Mouse (Mus musculus) thymus, postnatal 10 days (tissue): Measurements from ENCODE around the gene Gm14226.
"Not testable (repeated sequence)": the region's sequence is repeated elsewhere in the genome, so short reads cannot be mapped to it uniquely, and the experiment has no call there.

Source experiments
- DNase-seq, 2 experiments: peaks; one replicate each; pipeline ENCODE4 v3.0.0; 2021; ENCODE audit warnings: low spot score in 2 of 2

The Gm14226 gene

GRCm38 (mm10) chr2:155047452-155048178 is 29.5 kb downstream of the Gm14226 start:
- peak; percentile 28 to 30 for DNase-seq

GRCm38 (mm10) chr2:155050108-155050503 is 32.0 kb downstream of the Gm14226 start:
- no peak for DNase-seq

DNA sequence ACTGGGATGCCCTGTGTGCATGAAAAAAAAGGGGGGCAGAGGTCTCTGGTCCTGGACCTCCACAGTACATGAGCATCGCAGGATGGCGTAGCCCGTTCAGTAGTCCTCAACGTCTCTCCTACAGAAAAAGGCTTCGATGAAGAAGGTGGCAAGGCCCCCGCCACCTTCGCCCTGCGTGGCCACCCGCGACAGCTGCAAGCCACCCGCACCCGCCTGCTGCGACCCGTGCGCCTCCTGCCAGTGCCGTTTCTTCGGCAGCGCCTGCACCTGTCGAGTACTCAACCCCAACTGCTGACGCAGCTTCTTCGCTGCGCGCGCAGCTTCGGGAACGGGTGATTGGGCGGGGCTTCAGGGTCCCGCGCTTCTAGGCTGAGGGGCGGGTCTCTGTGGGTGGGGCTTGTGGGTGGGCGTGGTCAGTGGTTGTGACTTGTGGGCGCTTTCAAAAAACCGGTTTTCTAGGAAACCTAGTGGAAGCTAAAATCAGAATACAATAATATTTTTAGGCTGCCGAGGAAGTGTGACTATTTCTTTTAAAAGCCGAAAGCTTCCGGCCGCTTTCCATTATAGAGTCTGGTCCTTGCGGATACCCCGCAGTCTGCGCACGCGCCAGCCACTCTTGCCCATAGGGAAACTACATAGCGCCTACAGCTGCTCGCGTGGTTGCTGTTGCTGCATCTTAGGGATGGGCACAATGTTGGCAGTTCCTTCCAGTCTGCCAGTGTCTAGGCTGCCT is 32.6 kb downstream of the Gm14226 start:
- peak; percentile 98 to 99 for DNase-seq

DNA sequence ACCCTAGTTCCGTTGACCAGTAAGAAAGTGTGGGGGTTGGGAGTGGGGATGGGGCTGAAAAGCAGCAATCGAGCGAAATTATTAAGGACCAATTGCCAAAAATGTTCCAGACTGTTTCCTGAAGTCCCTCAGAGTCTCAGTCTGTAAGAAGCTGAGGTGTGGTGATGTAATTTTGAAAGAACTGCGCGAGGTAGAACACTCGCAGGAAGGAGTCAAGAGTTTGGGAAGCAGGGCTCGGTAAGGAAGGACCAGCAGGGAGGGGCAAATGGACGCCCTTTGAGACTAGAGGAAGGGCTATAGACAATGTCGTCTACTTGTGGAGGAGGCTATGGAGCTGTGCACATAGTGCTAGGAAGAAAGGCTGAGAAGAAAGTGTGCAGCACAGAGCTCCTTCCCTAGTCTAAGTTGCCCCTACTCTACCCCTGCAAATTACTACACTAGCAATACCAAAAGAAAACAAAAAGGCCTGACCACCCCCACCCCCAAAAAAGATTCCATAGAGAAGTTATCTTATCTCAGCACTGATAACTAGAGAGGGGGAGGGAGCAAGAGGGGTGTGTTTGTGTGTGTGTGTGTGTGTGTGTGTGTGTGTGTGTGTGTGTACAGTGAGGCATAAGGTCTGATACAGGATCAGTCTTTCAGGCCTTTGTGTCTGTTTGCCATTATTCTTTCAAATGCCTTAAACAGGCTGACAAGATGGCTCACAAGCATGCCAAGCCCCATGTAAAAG is 33.7 kb downstream of the Gm14226 start:
- no peak for DNase-seq

- DNase-seq: no peak
Measured at GRCm38 (mm10) chr2:155052681-155053080, 34.6 kb downstream of the Gm14226 start.

DNA sequence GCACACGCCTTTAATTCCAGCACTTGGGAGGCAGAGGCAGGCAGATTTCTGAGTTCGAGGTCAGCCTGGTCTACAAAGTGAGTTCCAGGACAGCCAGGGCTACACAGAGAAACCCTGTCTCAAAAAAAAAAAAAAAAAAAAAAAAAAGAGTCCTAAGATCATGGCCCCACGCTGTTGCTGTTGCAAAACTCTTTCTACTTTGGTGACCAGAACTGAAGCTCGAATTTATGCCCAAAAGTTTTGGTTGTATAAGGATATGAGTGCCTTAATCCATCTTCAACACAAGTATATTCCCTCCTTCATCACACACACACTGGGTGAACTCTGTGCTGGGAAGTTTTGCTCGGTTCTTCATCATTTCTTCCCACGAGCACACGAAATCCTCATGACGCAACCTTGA is 35.4 kb downstream of the Gm14226 start:
- DNase-seq: not testable (repeated sequence)

DNA sequence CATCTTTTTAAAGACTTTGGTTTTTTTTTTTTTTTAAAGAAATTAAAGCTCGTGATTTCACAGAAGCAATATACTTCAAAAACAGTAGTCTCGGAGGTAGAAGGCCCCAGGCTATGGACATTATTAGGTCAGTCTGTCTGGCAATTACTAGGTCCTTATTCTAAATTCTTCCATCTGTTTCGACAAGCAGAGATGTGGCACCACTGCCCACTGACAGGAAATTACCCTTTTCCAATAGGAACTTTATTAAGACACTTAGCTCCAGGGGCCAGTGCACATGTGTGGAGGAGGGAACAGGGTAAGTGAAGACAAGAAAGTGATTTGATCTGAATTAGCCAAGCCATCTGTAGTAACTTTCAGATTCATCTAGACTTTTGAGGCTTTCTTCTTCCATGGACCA is 36.6 kb downstream of the Gm14226 start:
- DNase-seq: no peak

DNA sequence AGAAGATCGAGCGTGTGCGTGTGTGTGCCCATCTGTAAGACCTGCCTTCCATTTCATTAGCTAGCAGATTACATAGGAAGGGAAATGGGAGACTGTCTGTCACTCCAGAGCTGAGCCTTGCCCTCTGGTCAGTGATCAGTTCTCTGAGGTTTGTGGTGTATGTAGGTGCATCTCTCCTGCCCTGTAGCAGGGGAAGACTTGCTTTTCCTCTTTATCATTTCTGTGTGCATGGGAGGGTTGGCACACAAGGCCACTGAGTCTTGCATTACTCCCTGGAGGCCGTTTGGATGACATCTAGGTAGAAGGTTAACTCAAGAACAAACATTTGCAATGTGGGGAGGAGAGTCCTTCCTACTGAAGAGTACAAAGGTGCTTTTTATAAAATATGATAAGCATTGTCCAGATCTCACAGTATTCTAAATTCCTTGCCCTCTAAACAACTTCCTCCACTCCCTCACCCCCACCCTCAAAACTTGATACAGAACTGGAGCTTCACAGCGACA is 38.1 kb downstream of the Gm14226 start:
- no peak for DNase-seq

DNA sequence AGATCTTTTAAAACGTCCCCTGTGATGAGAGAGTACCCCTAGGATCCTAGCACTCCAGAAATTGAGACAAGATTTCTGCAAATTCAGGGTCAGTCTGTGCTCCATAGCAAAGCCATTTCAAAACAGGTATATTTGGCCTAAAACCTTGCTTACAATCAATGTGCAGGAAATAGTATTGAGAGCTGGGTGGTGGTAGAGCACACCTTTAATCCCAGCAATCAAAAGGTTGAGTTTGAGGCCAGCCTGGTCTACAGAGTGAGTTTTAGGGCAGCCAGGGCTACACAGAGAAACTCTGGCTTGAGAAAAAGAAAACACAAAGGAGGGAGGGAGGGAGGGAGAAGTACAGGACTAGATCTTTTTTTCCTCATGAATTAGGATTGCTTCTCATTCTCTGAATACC is 39.3 kb downstream of the Gm14226 start:
- DNase-seq: no peak

- DNase-seq: no peak
Measured at GRCm38 (mm10) chr2:155071027-155071426, 53.0 kb downstream of the Gm14226 start.

DNA sequence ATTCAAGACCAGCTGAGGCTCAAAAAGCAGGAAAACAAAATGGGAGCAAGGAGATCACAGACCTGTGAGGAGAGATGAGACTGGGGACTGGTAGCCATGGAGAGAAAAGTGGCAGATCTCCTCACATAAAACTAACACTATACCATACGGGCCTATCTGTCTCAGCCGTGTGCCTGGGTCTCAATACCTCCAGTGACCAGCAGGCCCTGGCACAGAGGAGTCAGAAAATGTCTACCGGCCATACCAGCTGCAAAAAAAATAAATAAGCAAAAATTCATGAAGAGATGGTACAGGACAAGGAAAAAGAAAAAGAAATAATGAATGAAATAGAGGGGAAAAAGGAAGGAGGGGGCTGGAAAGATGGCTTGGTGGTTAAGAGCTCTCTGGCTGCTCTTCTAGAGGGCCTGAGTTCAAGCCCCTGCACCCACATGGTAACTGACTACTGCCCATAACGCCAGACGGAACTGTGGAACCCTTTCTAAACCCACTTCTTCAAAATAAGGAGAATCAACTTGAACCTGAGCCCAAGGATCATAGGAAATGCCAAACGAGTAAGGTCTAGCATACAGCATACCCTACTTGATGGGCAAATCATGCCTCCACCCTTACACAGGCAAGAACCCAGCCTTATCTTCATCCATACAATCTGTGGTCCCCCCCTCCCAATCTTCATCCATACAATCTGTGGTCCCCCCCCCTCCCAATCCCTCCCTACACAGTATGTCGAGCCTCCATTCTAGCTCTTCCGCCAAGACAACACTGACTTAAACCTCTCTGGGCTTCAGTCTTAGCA is 54.5 kb downstream of the Gm14226 start:
- no peak for DNase-seq

DNA sequence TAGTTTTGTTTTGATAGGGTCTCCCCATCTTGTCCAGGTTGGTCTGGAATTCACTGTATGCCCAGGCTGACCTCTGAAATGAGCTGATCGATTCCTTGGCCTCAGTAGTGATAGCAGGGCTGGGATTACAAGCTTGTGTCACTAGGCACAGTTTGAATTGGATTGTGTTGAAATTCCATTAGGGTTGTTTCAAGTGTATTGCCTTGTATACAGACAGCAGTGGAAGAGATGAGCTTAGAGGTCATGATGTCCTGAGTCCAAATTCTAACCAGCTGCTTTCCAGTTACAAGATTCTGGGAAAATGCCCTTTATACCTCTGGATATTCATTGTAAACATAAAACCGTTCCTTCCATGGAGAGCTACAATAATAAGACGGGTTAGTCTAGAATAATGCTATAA is 55.3 kb downstream of the Gm14226 start:
- no peak for DNase-seq

GRCm38 (mm10) chr2:155073978-155074765 is 56.1 kb downstream of the Gm14226 start, which contains the start of gene Ahcy:
TSS of gene Ahcy (minus strand) at chr2:155074497.
- peak; percentile 83 to 84 for DNase-seq

DNA sequence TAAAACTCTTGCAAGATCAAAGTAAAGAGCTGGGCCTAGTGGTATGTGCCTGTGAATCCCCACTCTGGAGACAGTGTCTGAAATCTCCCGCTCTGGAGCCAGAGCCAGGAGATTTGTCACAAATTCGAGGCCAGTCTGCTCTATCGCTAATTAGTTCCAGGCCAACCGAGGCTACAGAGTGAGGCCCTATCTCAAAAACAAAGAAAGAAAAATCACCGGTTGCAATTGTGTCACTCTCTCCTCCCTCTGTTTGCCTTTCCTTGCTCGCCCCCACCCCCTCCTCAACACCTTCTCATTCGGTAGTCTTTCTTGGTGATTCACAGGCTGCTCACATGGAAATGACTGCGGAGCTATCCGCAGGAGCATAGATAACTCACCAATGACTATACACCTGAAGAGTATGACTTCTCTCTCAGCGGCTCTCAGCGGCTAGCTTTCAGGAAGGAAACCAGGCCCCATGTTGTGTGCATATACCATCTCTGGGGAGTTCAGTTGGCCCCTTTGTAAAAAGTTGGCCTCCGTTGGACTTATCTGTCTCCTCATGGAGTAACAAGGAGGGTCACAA is 56.8 kb downstream of the Gm14226 start:
- DNase-seq: peak in 1 of 2 experiments; percentile 13

DNA sequence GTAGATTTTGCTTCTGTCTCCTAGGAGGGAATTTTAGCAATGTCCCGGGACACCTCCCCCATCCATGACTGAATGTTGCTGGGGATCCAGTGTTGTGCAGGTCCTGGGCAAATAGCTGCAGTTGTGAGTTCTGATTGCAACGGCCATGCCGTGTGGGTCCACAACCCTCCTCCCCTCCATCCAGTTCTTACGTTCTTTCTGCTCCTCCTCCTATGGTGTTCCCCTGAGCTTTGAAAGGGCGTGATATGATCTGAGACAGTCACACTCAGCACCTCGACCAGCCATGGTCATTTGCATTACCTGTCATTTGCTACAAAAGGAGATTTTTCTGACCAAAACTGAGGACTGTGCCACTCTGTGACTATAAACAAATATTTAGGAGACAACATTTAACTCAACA is 57.6 kb downstream of the Gm14226 start:
- no peak for DNase-seq
